Mouse (Mus musculus) small intestine, adult 2 months (tissue): ENCODE measurements around the gene Ptprm.

Experiments used
- CTCF ChIP-seq: fragments of 200-500 bp; IDR thresholded peaks from 2 replicates; pipeline ENCODE4 v1.5.1; 2012; ENCODE audit warnings: low read depth, mild to moderate bottlenecking, control low read depth, inconsistent platforms, low read length, moderate library complexity, mixed read lengths; ENCODE audit not compliant: insufficient replicate concordance, insufficient read length; ENCODE audit errors: extremely low read depth
- POLR2A ChIP-seq: fragments of 200-500 bp; IDR thresholded peaks from 2 replicates; pipeline ENCODE4 v1.6.1; 2012; ENCODE audit warnings: low read depth, mild to moderate bottlenecking, control low read depth, inconsistent platforms, low read length, moderate library complexity

DNA sequence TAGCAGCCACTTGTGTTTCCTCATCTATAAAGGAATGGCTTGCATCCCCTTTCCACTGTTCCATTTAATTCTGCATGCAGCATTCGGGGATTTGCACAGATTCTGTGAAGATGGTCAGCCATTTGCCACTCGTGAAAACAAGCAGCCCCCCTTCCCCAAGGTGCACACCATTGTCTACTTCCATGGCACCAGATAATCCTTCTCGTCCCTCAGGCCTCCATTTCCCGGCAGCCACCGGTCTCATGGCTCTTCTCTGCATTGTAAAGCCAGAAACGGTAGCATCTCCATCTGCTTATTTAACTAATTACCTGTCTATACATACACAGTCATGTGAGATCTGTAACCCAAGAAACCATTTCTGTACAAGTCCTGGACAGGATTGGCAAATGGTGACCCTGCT lies 501.8 kb downstream of the Ptprm start:
- TF ChIP-seq CTCF (no peak), POLR2A (no peak)
